Mouse (Mus musculus) frontal cortex, adult (tissue): ENCODE data around the gene 1110025L11Rik.
"Not testable (repeated sequence)": the region's sequence is repeated elsewhere in the genome, so short reads cannot be mapped to it uniquely, and the experiment has no call there.

Experiments used
- ATAC-seq: cut with Nextera tagmentation; 2 replicates; pipeline ENCODE4 v1.9.2; 2017; ENCODE audit warnings: mild to moderate bottlenecking, moderate library complexity, mixed read lengths; ENCODE audit not compliant: low TSS enrichment

Gene 1110025L11Rik

GRCm38 (mm10) chr16:89063902-89064301, at the start of gene 1110025L11Rik:
Gene 1110025L11Rik, minus strand, starts transcription at chr16:89064002.
- not testable (repeated sequence) for ATAC-seq

- ATAC-seq: not testable (repeated sequence)
Observed at GRCm38 (mm10) chr16:89071041-89071440, 7.2 kb upstream of the 1110025L11Rik start.

- ATAC-seq: no peak
Observed at GRCm38 (mm10) chr16:89047783-89048182, 16.0 kb downstream of the 1110025L11Rik start, which contains the start of gene Krtap6-5. Gene Krtap6-5, minus strand, starts transcription at chr16:89047883.

- ATAC-seq: not testable (repeated sequence)
Observed at GRCm38 (mm10) chr16:89041372-89041771, 22.4 kb downstream of the 1110025L11Rik start, which contains the start of gene Gm10228. Gene Gm10228, minus strand, starts transcription at chr16:89041472.

DNA sequence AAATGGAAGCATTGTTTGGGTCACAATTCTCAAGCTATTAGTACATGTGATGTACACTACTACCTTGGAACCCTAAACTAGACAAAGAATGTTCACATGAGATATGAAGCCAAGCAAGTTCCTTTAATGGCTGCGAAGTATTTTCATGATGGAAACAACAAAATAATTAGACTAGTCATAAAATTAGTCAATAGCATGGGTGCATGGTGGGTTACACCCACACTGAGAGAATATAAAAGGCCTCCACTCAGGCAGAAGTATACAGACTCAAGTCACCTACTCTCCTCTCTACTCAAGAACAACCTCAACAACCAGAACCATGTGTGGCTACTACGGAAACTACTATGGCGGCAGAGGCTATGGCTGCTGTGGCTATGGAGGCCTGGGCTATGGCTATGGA, 32.4 kb downstream of the 1110025L11Rik start, which contains the start of gene Krtap6-1:
Krtap6-1 (plus strand) TSS at position 301 of the 400 bp plus-strand sequence.
- ATAC-seq: not testable (repeated sequence)

- not testable (repeated sequence) for ATAC-seq
Observed at GRCm38 (mm10) chr16:89014984-89015383, 48.8 kb downstream of the 1110025L11Rik start, which contains the start of gene Gm10229. Gene Gm10229, plus strand, starts transcription at chr16:89015284.

- ATAC-seq: no peak
Observed at GRCm38 (mm10) chr16:89013973-89014372, 49.8 kb downstream of the 1110025L11Rik start.
